Mouse (Mus musculus) erythroid progenitor cell, adult 5-6 weeks (primary cell): ENCODE measurements around the gene Cnbd2. TPM values are rescaled to one million over a fixed set of nuclear protein-coding genes. Genes with fewer than 3 reads are reported as not detected.
A peak's percentile ranks its signal among the peaks of the same experiment; 100 is the strongest.

Source experiments
- ATAC-seq: replicated peaks from 2 replicates; pipeline ENCODE4 v1.8.0; 2016; ENCODE audit warnings: moderate number of reproducible peaks, mild to moderate bottlenecking, moderate TSS enrichment, inconsistent platforms; ENCODE audit not compliant: poor library complexity, low FRiP score, severe bottlenecking
- total RNA-seq, 2 experiments: library from RNA; stranded (forward) in 1 of 2; stranded (reverse) in 1 of 2; fragments of 150-400 nt in 1 of 2; fragments of 186-747, 209-891 nt in 1 of 2; gene quantifications; 2 replicates each; pipeline versions ENCODE4 v1.2.3 to v1.2.4; 2015 to 2017; ENCODE audit warnings: low replicate concordance in 2 of 2

Cnbd2 gene
- total RNA-seq, 2 experiments from 2014 or later: not detected

DNA sequence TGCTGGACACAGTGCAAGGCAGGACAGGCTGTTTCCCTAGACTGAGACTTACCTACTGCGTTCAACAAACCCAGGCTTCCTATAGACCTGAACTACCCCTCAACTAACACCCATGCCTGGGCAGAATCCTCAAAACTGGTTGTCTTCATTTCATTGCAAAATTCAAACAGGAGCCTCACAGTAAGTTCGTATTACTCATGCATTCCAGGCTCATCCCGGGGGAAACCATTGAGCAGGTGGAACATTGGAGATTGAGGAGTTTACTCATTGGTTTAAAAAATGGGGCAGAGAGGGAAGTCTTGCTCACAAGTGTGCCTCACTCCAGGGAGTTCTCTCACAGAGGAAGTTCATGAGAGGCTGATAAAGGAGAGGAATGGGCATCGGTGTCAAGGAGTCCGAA lies 1.6 kb upstream of the Cnbd2 start:
- no peak for ATAC-seq

GRCm38 (mm10) chr2:156310945-156311344 lies 1.2 kb upstream of the Cnbd2 start:
- no peak for ATAC-seq

GRCm38 (mm10) chr2:156311441-156311840 lies 658 bp upstream of the Cnbd2 start:
- ATAC-seq: no peak

DNA sequence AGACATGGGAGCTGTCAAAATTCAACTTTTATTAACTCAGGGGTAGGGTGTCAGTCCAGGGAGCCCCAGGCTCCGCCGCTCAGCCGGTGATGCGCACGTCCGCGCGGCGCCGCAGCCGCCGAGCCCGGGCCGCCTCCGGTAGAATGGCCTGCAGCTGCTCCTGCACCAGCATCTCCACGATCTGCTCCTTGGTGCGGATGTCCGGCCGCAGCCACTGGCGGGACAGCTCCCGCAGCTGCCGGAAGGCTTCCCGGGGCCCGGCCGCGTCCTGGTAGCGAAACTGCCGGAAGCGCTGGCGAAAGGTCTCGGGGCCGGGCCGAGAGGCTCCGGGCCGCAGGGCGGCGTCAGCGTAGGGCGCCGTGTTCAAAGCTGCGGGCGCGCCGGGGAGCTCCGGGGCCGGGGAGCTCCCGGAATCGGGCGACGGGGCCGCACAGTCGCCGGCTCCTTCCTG lies 233 bp upstream of the Cnbd2 start:
- peak; percentile 57 for ATAC-seq

- no peak for ATAC-seq
These were observed 1.1 kb downstream of the Cnbd2 start for GRCm38 (mm10) chr2:156313153-156313552.

DNA sequence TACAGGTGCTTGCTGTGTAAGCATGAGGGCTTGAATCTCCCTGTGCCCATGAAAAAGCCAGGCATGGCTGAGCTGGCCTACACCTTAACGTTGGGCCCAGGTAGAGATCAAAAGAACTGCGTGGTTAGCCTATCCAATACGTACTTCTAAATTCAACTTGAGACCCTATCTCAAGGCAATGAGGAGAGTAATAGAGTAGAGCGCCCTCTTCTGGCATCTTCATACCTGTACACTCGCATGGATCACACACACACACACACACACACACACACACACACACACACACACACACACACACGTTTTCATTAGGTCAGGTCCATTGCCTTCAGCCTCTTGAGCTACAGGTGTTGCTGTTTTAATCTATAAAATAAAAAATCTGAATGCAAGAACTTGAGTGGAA lies 2.7 kb downstream of the Cnbd2 start:
- no peak for ATAC-seq

DNA sequence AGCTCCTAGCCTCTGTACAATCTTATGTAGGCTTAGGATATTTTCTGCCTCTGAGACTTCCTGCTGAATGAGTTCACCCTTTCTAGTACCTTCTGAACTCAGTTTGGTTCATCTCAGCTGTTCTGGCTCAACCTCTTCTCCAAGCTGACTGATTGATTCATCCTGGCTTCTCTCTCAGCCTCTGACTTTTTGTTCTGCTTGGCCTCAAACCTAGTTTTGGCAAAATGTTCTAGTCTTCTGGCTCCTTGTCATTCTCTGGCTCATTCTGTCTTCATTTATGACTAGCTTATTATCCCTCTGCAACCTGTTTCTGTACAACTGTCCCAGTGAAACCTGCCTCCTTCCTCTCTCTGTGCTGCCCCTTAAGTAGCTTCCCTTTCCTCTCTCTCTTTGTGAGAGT lies 6.4 kb downstream of the Cnbd2 start:
- no peak for ATAC-seq

GRCm38 (mm10) chr2:156321538-156321937 lies 9.4 kb downstream of the Cnbd2 start:
- no peak for ATAC-seq

DNA sequence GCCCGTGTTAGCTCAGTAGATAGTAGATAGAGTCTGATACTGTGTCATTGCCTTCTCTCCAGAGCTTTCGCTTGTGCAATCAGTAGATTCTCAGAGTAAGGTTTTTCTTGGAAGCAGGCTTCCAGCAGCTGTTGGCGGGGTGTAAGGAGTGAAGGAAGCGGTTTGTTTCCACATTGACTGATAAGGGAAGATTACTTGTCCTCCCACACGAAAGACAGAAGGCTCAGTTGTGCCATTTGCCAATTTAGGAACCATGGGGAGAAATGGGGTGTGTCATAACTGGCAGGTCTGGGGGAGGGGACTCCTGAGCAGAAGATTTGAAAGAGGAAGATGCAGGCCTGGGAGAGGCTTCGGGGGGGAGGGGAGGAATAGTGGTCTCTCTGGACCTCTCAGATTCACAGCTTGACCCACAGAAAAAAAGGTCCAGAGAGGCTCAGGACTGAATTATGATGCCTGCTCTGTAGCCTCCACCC lies 12.1 kb downstream of the Cnbd2 start:
- ATAC-seq: no peak

- no peak for ATAC-seq
These were observed 12.6 kb downstream of the Cnbd2 start for GRCm38 (mm10) chr2:156324681-156325080.

DNA sequence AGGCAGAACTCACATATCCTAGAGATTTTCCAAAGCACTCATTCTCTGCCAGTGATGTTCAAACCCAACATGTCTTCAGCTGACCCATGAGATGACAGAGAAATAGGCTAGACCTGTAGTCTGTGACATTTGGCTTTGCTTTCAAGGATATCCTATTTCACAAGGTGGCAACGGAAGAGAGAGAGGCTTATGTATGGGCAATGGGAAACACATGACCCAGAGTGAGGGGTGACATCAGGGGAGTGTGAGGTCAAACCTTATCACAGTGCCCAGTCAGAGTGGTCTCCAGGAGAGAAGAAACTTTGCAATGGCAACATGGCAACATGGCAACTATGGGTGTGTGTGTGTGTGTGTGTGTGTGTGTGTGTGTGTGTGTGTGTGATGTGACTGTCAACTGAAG lies 18.6 kb downstream of the Cnbd2 start:
- no peak for ATAC-seq

GRCm38 (mm10) chr2:156331446-156331965 lies 19.4 kb downstream of the Cnbd2 start:
- ATAC-seq: no peak

- no peak for ATAC-seq
These were observed 28.0 kb downstream of the Cnbd2 start for GRCm38 (mm10) chr2:156340078-156340477.

DNA sequence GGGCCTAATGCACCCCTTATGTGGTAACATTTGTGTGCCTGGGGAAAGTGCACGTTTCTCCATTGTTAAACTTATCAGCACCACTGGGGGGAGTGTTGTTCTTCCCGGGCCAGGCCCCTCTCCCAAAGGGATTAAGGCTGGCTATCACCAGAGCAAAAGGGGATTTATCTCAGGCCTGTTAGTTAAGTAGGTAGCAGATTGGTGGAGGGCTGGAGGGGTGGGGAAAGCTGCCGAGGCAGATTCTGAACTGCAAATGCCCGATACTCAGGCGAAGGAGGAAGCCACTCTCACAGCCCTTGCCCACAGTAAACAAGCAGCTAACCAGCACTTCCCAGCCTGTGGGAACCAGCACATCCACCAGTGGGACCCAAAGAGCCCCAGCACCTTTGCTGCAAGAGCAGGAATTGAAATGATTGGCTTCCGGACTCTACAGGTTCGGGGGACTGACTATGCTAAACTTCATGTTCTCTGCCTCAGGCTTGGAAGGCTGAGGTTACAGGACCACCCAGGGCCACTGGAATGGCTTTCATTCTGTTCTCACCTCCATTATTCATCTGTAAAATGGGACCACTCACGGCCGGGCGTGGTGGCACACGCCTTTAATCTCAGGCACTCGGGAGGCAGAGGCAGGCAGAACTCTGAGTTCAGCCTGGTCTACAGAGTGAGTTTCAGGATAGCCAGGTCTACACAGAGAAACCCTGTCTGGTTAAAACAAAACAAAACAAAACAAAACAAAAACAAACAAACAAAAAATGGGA lies 32.9 kb downstream of the Cnbd2 start:
- no peak for ATAC-seq

GRCm38 (mm10) chr2:156348812-156349211 lies 36.7 kb downstream of the Cnbd2 start:
- ATAC-seq: no peak

- no peak for ATAC-seq
These were observed 37.3 kb downstream of the Cnbd2 start for GRCm38 (mm10) chr2:156349286-156349848.

DNA sequence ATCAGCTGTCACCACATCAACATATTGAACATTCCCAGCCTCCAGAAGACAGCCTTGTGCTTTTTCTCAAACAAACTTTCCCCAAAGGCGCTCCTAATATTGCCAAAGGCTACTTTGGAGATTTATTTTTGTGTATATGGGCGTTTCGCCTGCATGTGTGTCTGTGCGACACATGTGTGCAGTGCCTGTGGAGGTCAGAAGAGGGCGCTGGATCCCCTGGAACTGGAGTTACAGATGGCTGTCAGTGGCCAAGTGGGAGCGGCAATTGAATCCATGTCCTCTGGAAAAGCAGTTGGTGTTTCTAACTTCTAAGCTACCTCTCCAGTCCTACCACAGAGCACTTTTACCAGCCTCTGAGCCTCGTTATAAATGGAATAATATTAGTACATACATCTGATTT lies 39.1 kb downstream of the Cnbd2 start:
- no peak for ATAC-seq

DNA sequence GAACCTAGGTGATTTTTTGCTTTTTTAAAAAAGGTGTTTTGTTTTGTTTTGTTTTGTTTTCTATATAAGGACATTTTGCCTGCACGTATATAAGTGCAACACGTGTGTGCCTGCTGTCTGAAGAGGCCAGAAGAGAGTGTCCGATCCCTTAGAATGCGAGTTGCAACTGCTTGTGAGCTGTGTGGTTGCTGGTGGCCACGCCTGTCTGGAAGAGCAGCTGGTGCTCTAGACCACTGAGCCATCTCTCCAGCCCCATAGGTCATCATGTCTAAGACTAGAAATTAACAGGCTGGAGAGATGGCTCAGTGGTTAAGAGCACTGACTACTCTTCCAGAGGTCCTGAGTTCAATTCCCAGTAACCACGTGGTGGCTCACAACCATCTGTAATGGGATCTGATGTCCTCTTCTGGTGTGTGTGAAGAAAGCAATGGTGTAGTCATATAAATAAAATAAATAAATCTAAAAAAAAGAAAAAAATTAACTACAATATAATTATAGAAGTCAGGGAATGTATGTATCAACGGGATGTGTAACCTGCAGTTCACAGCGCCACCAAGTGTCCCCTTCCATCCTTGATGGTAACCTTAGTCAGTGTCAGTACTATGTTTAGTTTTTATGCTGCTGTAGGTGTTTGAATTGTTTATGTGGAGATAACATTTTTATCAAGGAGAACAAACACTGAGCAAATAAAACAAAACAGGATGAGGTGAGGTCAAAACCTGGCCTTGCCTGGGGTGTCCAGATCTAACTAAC lies 40.5 kb downstream of the Cnbd2 start:
- ATAC-seq: no peak

- ATAC-seq: no peak
These were observed 41.2 kb downstream of the Cnbd2 start for GRCm38 (mm10) chr2:156353265-156353692.

- no peak for ATAC-seq
These were observed 43.9 kb downstream of the Cnbd2 start for GRCm38 (mm10) chr2:156356031-156356430.

GRCm38 (mm10) chr2:156368465-156368864 lies 56.4 kb downstream of the Cnbd2 start:
- ATAC-seq: no peak
